Mouse (Mus musculus) hindbrain, embryonic 13.5 days (tissue): ENCODE results near the gene Edrf1. TPM values are rescaled to one million over a fixed set of nuclear protein-coding genes. Genes with fewer than 3 reads are reported as not detected.

Experiments used
- ATAC-seq: fragments of 200-750 bp; cut with Nextera tagmentation; 2 replicates; pipeline ENCODE4 v1.8.0; 2017; ENCODE audit warnings: moderate TSS enrichment; ENCODE audit not compliant: low FRiP score
- H3K27ac ChIP-seq: fragments of 300-500 bp; sonication (generic); 2 replicates; pipeline ENCODE4 v1.5.1; 2015; ENCODE audit warnings: inconsistent platforms, mild to moderate bottlenecking, moderate library complexity
- H3K27me3 ChIP-seq: fragments of 300-500 bp; sonication (generic); 2 replicates; pipeline ENCODE4 v1.6.1; 2015; ENCODE audit warnings: mild to moderate bottlenecking, inconsistent platforms
- H3K36me3 ChIP-seq: fragments of 300-500 bp; sonication (generic); 2 replicates; pipeline ENCODE4 v1.6.1; 2015; ENCODE audit warnings: mild to moderate bottlenecking, inconsistent platforms
- H3K4me1 ChIP-seq: fragments of 300-500 bp; sonication (generic); replicated peaks from 2 replicates; pipeline ENCODE4 v1.6.1; 2015; ENCODE audit warnings: inconsistent platforms
- H3K4me2 ChIP-seq: fragments of 300-500 bp; sonication (generic); 2 replicates; pipeline ENCODE4 v1.6.1; 2015; ENCODE audit warnings: inconsistent platforms, mild to moderate bottlenecking, moderate library complexity
- H3K4me3 ChIP-seq: fragments of 300-500 bp; sonication (generic); 2 replicates; pipeline ENCODE4 v1.5.1; 2015; ENCODE audit warnings: mild to moderate bottlenecking, inconsistent platforms
- H3K9ac ChIP-seq: fragments of 300-500 bp; sonication (generic); 2 replicates; pipeline ENCODE4 v1.6.1; 2015; ENCODE audit warnings: mild to moderate bottlenecking, inconsistent platforms
- H3K9me3 ChIP-seq: fragments of 300-500 bp; sonication (generic); 2 replicates; pipeline ENCODE4 v1.6.1; 2016; ENCODE audit warnings: inconsistent platforms
- WGBS: fragments of 180-500 bp; shearing (Covaris S2); methylation state at CpG from one replicate; pipeline ENCODE4 v1.1.7; 2015; 5-methylcytosine and 5-hydroxymethylcytosine counted together
- polyA plus RNA-seq: library from polyadenylated mRNA; unstranded; fragments of >200 nt; fragmentation: Nextera tagmentation; extraction: Ambion mirVana; gene quantifications from 2 replicates; pipeline ENCODE4 v1.2.1, GENCODE M21; 2015

Edrf1 gene
- 21.6 and 23.8 TPM in 2 replicates for polyA plus RNA-seq

- Histone ChIP-seq H3K36me3 (peaks cover 23% of the 10 kb centered on the region), H3K4me1 (peaks cover 15% of the 10 kb centered on the region), H3K9me3 (no peaks in the 10 kb centered on the region), H3K27ac (peak within 1 kb of the TSS; percentile 94), H3K9ac (peak within 1 kb of the TSS; percentile 92), H3K27me3 (no peaks in the 10 kb centered on the region), H3K4me3 (peak within 1 kb of the TSS; percentile 76), H3K4me2 (peak within 1 kb of the TSS; percentile 92)
- WGBS, result under 1% methylated on average over 81 of the region's 81 CpGs
- ATAC-seq, result peak; percentile 97
These were observed at the start of gene Edrf1 for GRCm38 (mm10) chr7:133637361-133638305. Edrf1 (plus strand) TSS chr7:133637543.

DNA sequence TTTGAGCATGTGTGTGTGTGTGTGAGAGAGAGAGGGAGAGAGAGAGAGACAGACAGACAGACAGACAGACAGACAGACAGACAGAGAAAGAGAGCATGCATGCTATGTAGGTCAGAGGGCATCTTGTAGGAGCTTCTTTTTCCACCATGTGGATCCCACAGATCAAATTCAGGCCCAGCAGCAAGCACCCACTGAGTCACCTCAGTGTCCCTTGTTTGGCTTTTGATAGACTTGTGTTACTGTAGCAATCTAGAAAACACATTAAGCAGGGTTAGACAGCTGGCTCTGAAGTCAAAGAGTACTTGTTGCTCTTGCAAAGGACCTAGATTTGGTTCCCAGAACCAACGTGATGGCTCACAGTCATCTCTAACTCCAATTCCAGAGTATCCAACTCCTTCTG is 45.6 kb upstream of the Edrf1 start:
- 75% methylated on average over 1 of the region's 1 CpGs for WGBS
- no peak for ATAC-seq

GRCm38 (mm10) chr7:133600558-133600957 is 36.8 kb upstream of the Edrf1 start:
- no peak for ATAC-seq
- Histone ChIP-seq H3K9me3 (no peaks in the 10 kb centered on the region), H3K4me3 (no peak overlapping the region), H3K36me3 (no peaks in the 10 kb centered on the region), H3K27ac (no peak overlapping the region), H3K27me3 (no peaks in the 10 kb centered on the region), H3K4me2 (no peak overlapping the region), H3K4me1 (no peaks in the 10 kb centered on the region), H3K9ac (no peak overlapping the region)
- 40% methylated on average over 1 of the region's 1 CpGs for WGBS

More for the DNA sequence above, 45.6 kb upstream of the Edrf1 start:
- no peak overlapping the region for H3K4me3 ChIP-seq
- H3K9me3 ChIP-seq, result no peaks in the 10 kb centered on the region
- H3K9ac ChIP-seq, result no peak overlapping the region
- H3K4me1 ChIP-seq, result no peaks in the 10 kb centered on the region
- H3K27ac ChIP-seq, result no peak overlapping the region
- H3K36me3 ChIP-seq, result no peaks in the 10 kb centered on the region
- no peak overlapping the region for H3K4me2 ChIP-seq
- H3K27me3 ChIP-seq, result no peaks in the 10 kb centered on the region

- Histone ChIP-seq H3K4me3 (no peak within 1 kb of the TSS), H3K27ac (no peak within 1 kb of the TSS), H3K4me2 (no peak within 1 kb of the TSS), H3K36me3 (no peaks in the 10 kb centered on the region), H3K9ac (no peak within 1 kb of the TSS), H3K27me3 (no peaks in the 10 kb centered on the region), H3K9me3 (no peaks in the 10 kb centered on the region), H3K4me1 (peaks cover 3% of the 10 kb centered on the region)
- no peak for ATAC-seq
- 72% methylated on average over 2 of the region's 2 CpGs for WGBS
These were observed 35.3 kb upstream of the Edrf1 start, which contains the start of gene Tex36 for GRCm38 (mm10) chr7:133602058-133602457. Tex36 (minus strand) TSS chr7:133602158.

DNA sequence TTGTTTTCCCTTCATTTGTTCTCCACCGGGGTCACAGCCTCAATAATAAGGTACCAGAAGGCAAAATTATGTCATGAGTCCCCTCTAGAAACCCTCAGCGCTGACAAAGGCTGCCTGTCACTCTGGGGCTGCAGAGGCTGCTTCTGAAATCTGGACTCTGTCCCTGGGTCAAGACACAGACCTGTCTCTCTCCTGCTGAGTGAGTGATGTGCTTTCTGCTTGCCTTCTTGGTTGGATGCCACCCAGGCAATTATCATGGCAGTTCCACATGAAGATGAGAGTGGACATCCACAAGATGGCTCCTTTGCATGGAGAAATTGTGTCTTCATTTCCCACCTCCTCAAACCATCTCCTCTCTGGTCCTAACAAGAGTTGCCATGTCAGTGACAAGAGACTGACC is 34.2 kb upstream of the Edrf1 start:
- no peak overlapping the region for H3K4me3 ChIP-seq
- 73% methylated on average over 2 of the region's 2 CpGs for WGBS
- peaks cover 14% of the 10 kb centered on the region for H3K4me1 ChIP-seq
- no peak for ATAC-seq
- no peaks in the 10 kb centered on the region for H3K27me3 ChIP-seq
- no peak overlapping the region for H3K9ac ChIP-seq
- H3K36me3 ChIP-seq, result no peaks in the 10 kb centered on the region
- H3K27ac ChIP-seq, result no peak overlapping the region
- H3K4me2 ChIP-seq, result no peak overlapping the region
- H3K9me3 ChIP-seq, result no peaks in the 10 kb centered on the region

DNA sequence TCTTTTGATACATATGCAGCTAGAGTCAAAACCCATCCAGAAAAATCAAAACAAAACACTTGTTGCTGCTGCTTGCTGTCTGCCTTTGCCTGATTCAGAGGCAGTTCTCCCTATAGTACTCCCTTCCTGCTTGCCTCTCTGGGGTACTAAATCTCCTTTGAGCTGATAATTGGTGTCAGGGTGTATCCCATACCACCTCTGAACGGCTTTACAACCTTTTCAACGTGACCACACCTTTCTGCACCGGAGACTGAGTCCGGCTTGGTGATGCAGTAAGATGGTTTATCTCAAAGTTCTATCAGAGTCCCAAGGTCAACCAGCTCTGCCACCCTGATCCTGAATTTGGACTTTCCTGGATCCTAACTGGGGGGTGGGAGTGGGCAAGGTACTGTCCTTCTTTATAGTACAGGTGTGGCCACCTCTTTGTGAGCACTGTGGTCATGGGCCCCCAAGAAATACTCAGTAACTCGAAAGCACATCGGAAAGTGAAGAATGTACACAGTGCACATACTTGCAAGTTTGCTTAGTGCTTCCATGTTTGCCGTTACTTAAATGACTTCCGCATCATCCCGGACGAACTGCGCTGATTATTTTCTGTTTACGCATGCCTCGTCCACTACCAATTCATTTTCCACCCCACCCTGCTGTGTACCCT is 32.8 kb upstream of the Edrf1 start:
- Histone ChIP-seq H3K27me3 (no peaks in the 10 kb centered on the region), H3K4me1 (peaks cover 28% of the 10 kb centered on the region), H3K4me2 (no peak overlapping the region), H3K9ac (no peak overlapping the region), H3K27ac (no peak overlapping the region), H3K36me3 (no peaks in the 10 kb centered on the region), H3K9me3 (no peaks in the 10 kb centered on the region), H3K4me3 (no peak overlapping the region)
- 85% methylated on average over 13 of the region's 13 CpGs for WGBS
- ATAC-seq, result no peak

DNA sequence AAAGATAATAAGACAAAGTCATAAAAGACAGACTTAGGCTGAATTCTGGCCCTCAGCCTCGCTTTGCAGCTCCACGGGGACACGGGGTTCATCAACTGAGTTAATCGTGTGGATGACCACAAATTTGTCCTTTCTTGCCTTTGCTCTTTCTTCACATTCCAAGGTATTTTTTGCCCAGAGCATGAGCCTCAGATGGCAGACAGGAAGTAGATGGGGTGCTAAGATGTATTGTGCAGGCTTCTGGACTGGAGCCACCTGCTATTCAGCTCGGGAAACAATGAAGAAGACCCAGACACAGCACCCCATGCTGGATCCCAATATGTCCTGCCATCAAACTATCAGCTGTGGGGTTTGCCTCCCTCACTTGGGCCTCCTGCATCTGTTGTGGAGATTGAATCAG is 30.0 kb upstream of the Edrf1 start:
- ATAC-seq, result no peak
- H3K27ac ChIP-seq, result peak overlapping the region; percentile 77; the same call in 1 of the 2 replicates

GRCm38 (mm10) chr7:133607883-133608575 is 29.3 kb upstream of the Edrf1 start:
- H3K9me3 ChIP-seq, result no peaks in the 10 kb centered on the region
- H3K4me3 ChIP-seq, result no peak overlapping the region
- ATAC-seq, result peak; percentile 66
- WGBS, result 56% methylated on average over 13 of the region's 13 CpGs
- H3K27ac ChIP-seq, result peak overlapping the region; percentile 77
- no peaks in the 10 kb centered on the region for H3K27me3 ChIP-seq
- peaks cover 34% of the 10 kb centered on the region for H3K4me1 ChIP-seq
- peak overlapping the region; percentile 37 for H3K4me2 ChIP-seq
- H3K9ac ChIP-seq, result no peak overlapping the region; the same call in 1 of the 2 replicates
- H3K36me3 ChIP-seq, result no peaks in the 10 kb centered on the region

More for the DNA sequence above, 30.0 kb upstream of the Edrf1 start:
- no peak overlapping the region for H3K9ac ChIP-seq
- 77% methylated on average over 5 of the region's 5 CpGs for WGBS
- H3K4me2 ChIP-seq, result no peak overlapping the region
- H3K36me3 ChIP-seq, result no peaks in the 10 kb centered on the region
- peaks cover 34% of the 10 kb centered on the region for H3K4me1 ChIP-seq
- no peaks in the 10 kb centered on the region for H3K9me3 ChIP-seq
- H3K27me3 ChIP-seq, result no peaks in the 10 kb centered on the region
- H3K4me3 ChIP-seq, result no peak overlapping the region

- Histone ChIP-seq H3K9me3 (no peaks in the 10 kb centered on the region), H3K36me3 (no peaks in the 10 kb centered on the region), H3K4me1 (peaks cover 34% of the 10 kb centered on the region), H3K27ac (peak overlapping the region; percentile 77), H3K27me3 (no peaks in the 10 kb centered on the region), H3K9ac (no peak overlapping the region), H3K4me3 (no peak overlapping the region), H3K4me2 (peak overlapping the region; percentile 37)
- 54% methylated on average over 13 of the region's 13 CpGs for WGBS
- no peak for ATAC-seq
These were observed 28.6 kb upstream of the Edrf1 start for GRCm38 (mm10) chr7:133608631-133609340.

- no peak overlapping the region for H3K4me2 ChIP-seq
These were observed 27.8 kb upstream of the Edrf1 start for GRCm38 (mm10) chr7:133609585-133609984.

DNA sequence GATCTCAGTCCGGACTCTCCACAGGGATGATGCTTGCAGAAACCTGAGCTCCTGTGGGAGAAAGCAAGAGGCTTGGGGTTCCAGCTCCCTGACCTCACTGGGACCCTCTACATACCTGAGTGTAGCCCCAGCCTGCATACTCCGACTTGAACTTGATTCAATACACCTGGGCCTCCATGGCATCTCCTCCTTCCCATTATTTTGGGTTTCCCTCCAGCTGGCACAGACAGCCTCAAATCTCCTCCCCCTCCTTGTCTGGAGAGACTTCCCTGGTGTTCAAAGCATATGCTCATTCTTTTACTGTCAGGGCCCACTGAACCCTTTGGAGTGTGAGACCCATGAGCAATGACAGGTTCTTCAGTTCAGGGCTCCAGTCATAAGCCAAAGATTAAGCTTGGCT is 24.4 kb upstream of the Edrf1 start:
- Histone ChIP-seq H3K9ac (no peak overlapping the region), H3K27ac (no peak overlapping the region), H3K4me1 (peaks cover 22% of the 10 kb centered on the region), H3K4me2 (no peak overlapping the region), H3K9me3 (no peaks in the 10 kb centered on the region), H3K36me3 (no peaks in the 10 kb centered on the region), H3K27me3 (0 out of 2 replicates have a peak, but pooled peaks cover 3% of the 10 kb centered on the region), H3K4me3 (no peak overlapping the region)
- WGBS, result 76% methylated on average over 2 of the region's 2 CpGs
- no peak for ATAC-seq

More at GRCm38 (mm10) chr7:133609585-133609984, 27.8 kb upstream of the Edrf1 start:
- Histone ChIP-seq H3K4me3 (no peak overlapping the region), H3K9ac (no peak overlapping the region), H3K4me1 (peaks cover 34% of the 10 kb centered on the region), H3K27ac (no peak overlapping the region), H3K9me3 (no peaks in the 10 kb centered on the region), H3K27me3 (0 out of 2 replicates have a peak, but pooled peaks cover 1% of the 10 kb centered on the region), H3K36me3 (no peaks in the 10 kb centered on the region)
- ATAC-seq, result no peak
- 68% methylated on average over 8 of the region's 8 CpGs for WGBS
